Mouse (Mus musculus): ENCODE measurements around the gene Arl15. TPM values are rescaled to one million over a fixed set of nuclear protein-coding genes. Genes with fewer than 3 reads are reported as not detected.

The Arl15 gene
- total RNA-seq (2023): 7.0 to 12.0 TPM (median 8.8 TPM) in 4 replicates

DNA sequence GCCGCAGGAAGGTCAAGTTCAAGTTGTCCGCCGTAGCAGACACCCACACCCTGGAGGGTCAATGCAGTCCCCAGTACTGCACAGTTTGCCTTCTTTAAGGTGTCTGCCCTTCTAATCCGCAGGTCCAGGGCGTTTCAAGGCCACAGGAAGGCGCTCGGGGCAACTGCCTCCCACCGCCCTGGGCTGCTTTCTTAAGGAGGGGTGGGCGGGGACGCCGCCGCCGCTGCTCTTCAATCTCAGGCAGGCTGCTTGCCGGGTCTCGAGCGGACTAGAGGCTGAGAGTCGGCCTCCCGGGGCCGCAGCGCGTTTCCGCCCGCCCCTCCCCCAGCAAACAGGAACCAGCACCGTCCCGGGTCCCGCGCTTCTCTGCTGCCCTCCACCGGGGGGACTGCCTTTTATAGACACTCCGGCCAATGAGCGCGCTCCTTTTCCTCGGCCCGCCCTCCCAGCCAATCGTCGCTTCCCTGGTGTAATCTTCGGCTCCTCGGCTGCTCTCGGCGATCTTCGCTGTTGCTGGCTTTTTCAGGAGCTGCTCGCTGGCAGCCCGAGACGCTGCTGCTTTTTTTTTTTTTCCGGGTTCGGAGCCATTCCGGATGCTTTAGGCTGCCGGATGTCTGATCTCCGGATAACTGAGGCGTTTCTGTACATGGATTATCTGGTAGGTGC, at the start of gene Arl15:
Arl15 (plus strand) TSS at position 467 of the 666 bp plus-strand sequence.

Other genes with a start within 250 kb of the Arl15 start
- gene Snx18, start 175.9 kb upstream of the Arl15 start, total RNA-seq (2023): 12.8 to 15.1 TPM (median 13.1 TPM) in 4 replicates
- gene Hspb3, start 130.8 kb upstream of the Arl15 start, total RNA-seq (2023): not detected in 4 replicates